Mouse (Mus musculus) gastrocnemius, postnatal 14 days (tissue): Measurements from ENCODE around the gene Dmpk. TPM values are rescaled to one million over a fixed set of nuclear protein-coding genes. Genes with fewer than 3 reads are reported as not detected.
"Not testable (repeated sequence)": the region's sequence is repeated elsewhere in the genome, so short reads cannot be mapped to it uniquely, and the experiment has no call there.

Source experiments
- DNase-seq: peaks from one replicate; pipeline ENCODE4 v3.0.0; 2021; ENCODE audit warnings: mixed read lengths
- intact Hi-C: fragments of 180-260 bp; cut with DNase I; formaldehyde crosslinking; loops from one replicate; pipeline ENCODE4 v1.15.1; 2025; ENCODE audit warnings: low total_unique reads
- long read RNA-seq, 2 experiments: library from polyadenylated mRNA; stranded (forward); transcript quantifications; one replicate each; pipeline ENCODE4 v2.0.0; 2021
- total RNA-seq, 2 experiments: library from RNA; stranded (reverse); gene quantifications; 2 replicates each; pipeline ENCODE4 v1.2.3; 2021

The Dmpk gene
- total RNA-seq = 100 to 1,000 TPM; 241 to 257 TPM
- long read RNA-seq, experiment 1, transcript Dmpk-218 (15 exons, 2,850 nt) = minor isoform, 5 of 282 reads
- long read RNA-seq, experiment 1, transcript Dmpk-201 (15 exons, 2,761 nt) = major isoform, 53 of 282 reads
- long read RNA-seq, experiment 1, partial matches to known transcripts = 39 of 282 reads
- long read RNA-seq, experiment 1, other reads (novel, unspliced or antisense) = 180 of 282 reads
- long read RNA-seq, experiment 2, transcript Dmpk-201 (15 exons, 2,761 nt) = major isoform, 80 of 326 reads
- long read RNA-seq, experiment 2, partial matches to known transcripts = 38 of 326 reads
- long read RNA-seq, experiment 2, other reads (novel, unspliced or antisense) = 198 of 326 reads

- peak; percentile 68 for DNase-seq
- intact Hi-C loops = no loop called here
Measured at GRCm38 (mm10) chr7:19083701-19084100, at the start of gene Dmpk. TSS of gene Dmpk (plus strand) at chr7:19083849.

GRCm38 (mm10) chr7:19044616-19045015 lies 39.0 kb upstream of the Dmpk start:
- intact Hi-C loops = no loop called here
- DNase-seq = no peak

- intact Hi-C loops = no loop called here
- DNase-seq = peak; percentile 76
Measured at GRCm38 (mm10) chr7:19046286-19047069, 37.2 kb upstream of the Dmpk start.

GRCm38 (mm10) chr7:19048006-19048527 lies 35.6 kb upstream of the Dmpk start:
- DNase-seq = no peak
- intact Hi-C loops = no loop called here

- DNase-seq = no peak
- intact Hi-C loops = no loop called here
Measured at GRCm38 (mm10) chr7:19049252-19049651, 34.4 kb upstream of the Dmpk start.

- no peak for DNase-seq
- intact Hi-C loops = no loop called here
Measured at GRCm38 (mm10) chr7:19050172-19050571, 33.5 kb upstream of the Dmpk start.

- intact Hi-C loops = no loop called here
- no peak for DNase-seq
Measured at GRCm38 (mm10) chr7:19051161-19051560, 32.5 kb upstream of the Dmpk start.

GRCm38 (mm10) chr7:19052345-19053135 lies 31.1 kb upstream of the Dmpk start:
- peak; percentile 53 for DNase-seq
- intact Hi-C loops = no loop called here

GRCm38 (mm10) chr7:19053136-19053532 lies 30.5 kb upstream of the Dmpk start:
- no peak for DNase-seq
- intact Hi-C loops = no loop called here

- intact Hi-C loops = no loop called here
- peak; percentile 47 for DNase-seq
Measured at GRCm38 (mm10) chr7:19054047-19054776, 29.4 kb upstream of the Dmpk start, which contains the start of gene Rsph6a. TSS of gene Rsph6a (plus strand) at chr7:19054690.

- intact Hi-C loops = no loop called here
- DNase-seq = no peak
Measured at GRCm38 (mm10) chr7:19054777-19055076, 28.9 kb upstream of the Dmpk start.

- no peak for DNase-seq
- intact Hi-C loops = no loop called here
Measured at GRCm38 (mm10) chr7:19055108-19055507, 28.5 kb upstream of the Dmpk start.

- intact Hi-C loops = no loop called here
- DNase-seq = no peak
Measured at GRCm38 (mm10) chr7:19057405-19057804, 26.2 kb upstream of the Dmpk start.

- DNase-seq = no peak
- intact Hi-C loops = no loop called here
Measured at GRCm38 (mm10) chr7:19065896-19066295, 17.8 kb upstream of the Dmpk start.

- no peak for DNase-seq
- intact Hi-C loops = no loop called here
Measured at GRCm38 (mm10) chr7:19067063-19067462, 16.6 kb upstream of the Dmpk start.

GRCm38 (mm10) chr7:19067935-19068334 lies 15.7 kb upstream of the Dmpk start:
- intact Hi-C loops = loop anchor here (2.0 kb wide), 1 partner anchor 25 kb away; no protein-coding TSS in a partner anchor
- no peak for DNase-seq

- no peak for DNase-seq
- intact Hi-C loops = loop anchor here (2.0 kb wide), 1 partner anchor 24 kb away; no protein-coding TSS in a partner anchor
Measured at GRCm38 (mm10) chr7:19068707-19069106, 14.9 kb upstream of the Dmpk start.

- intact Hi-C loops = loop anchor here (2.0 kb wide), 1 partner anchor 23 kb away; no protein-coding TSS in a partner anchor
- no peak for DNase-seq
Measured at GRCm38 (mm10) chr7:19069500-19069899, 14.1 kb upstream of the Dmpk start.

GRCm38 (mm10) chr7:19071024-19071423 lies 12.6 kb upstream of the Dmpk start:
- intact Hi-C loops, DNase-seq: not testable (repeated sequence)
